Mouse (Mus musculus) gastrocnemius, postnatal 14 days (tissue): ENCODE measurements around the gene Slc17a4. TPM values are rescaled to one million over a fixed set of nuclear protein-coding genes. Genes with fewer than 3 reads are reported as not detected.
A peak's percentile ranks its signal among the peaks of the same experiment; 100 is the strongest.

ENCODE experiments used
- DNase-seq: peaks from one replicate; pipeline ENCODE4 v3.0.0; 2021; ENCODE audit warnings: mixed read lengths
- intact Hi-C: fragments of 180-260 bp; cut with DNase I; formaldehyde crosslinking; loops from one replicate; pipeline ENCODE4 v1.15.1; 2025; ENCODE audit warnings: low total_unique reads
- total RNA-seq, 2 experiments: library from RNA; stranded (reverse); gene quantifications; 2 replicates each; pipeline ENCODE4 v1.2.3; 2021

Slc17a4 gene
- total RNA-seq, 2 experiments from 2014 or later: not detected

GRCm38 (mm10) chr13:23898242-23898641, 16.6 kb downstream of the Slc17a4 start:
- intact Hi-C loops: no loop called here
- DNase-seq: no peak

GRCm38 (mm10) chr13:23893269-23893593, 21.6 kb downstream of the Slc17a4 start:
- intact Hi-C loops: no loop called here
- no peak for DNase-seq

GRCm38 (mm10) chr13:23892592-23893268, 22.1 kb downstream of the Slc17a4 start:
- no peak for DNase-seq
- intact Hi-C loops: no loop called here

GRCm38 (mm10) chr13:23889011-23889605, 25.7 kb downstream of the Slc17a4 start:
- intact Hi-C loops: no loop called here
- DNase-seq: no peak

GRCm38 (mm10) chr13:23887026-23887725, 27.6 kb downstream of the Slc17a4 start:
- DNase-seq: no peak
- intact Hi-C loops: no loop called here

GRCm38 (mm10) chr13:23885540-23885939, 29.3 kb downstream of the Slc17a4 start:
- DNase-seq: peak; percentile 23
- intact Hi-C loops: no loop called here

GRCm38 (mm10) chr13:23879636-23880035, 35.2 kb downstream of the Slc17a4 start:
- DNase-seq: no peak
- intact Hi-C loops: no loop called here

GRCm38 (mm10) chr13:23879106-23879505, 35.7 kb downstream of the Slc17a4 start:
- intact Hi-C loops: no loop called here
- no peak for DNase-seq

- DNase-seq: no peak
- intact Hi-C loops: no loop called here
Measured at GRCm38 (mm10) chr13:23873141-23873540, 41.7 kb downstream of the Slc17a4 start.

GRCm38 (mm10) chr13:23869996-23870395, 44.8 kb downstream of the Slc17a4 start:
- intact Hi-C loops: no loop called here
- DNase-seq: no peak

GRCm38 (mm10) chr13:23868790-23869533, 45.8 kb downstream of the Slc17a4 start:
- intact Hi-C loops: no loop called here
- DNase-seq: no peak

- intact Hi-C loops: no loop called here
- no peak for DNase-seq
Measured at GRCm38 (mm10) chr13:23867405-23867804, 47.4 kb downstream of the Slc17a4 start, which contains the start of gene Slc17a1. Gene Slc17a1 (plus strand): TSS chr13:23867750.

GRCm38 (mm10) chr13:23867000-23867399, 47.8 kb downstream of the Slc17a4 start:
- intact Hi-C loops: no loop called here
- DNase-seq: no peak

- no peak for DNase-seq
- intact Hi-C loops: no loop called here
Measured at GRCm38 (mm10) chr13:23866086-23866710, 48.6 kb downstream of the Slc17a4 start.

GRCm38 (mm10) chr13:23864711-23865110, 50.1 kb downstream of the Slc17a4 start:
- intact Hi-C loops: no loop called here
- DNase-seq: peak; percentile 12

- intact Hi-C loops: no loop called here
- no peak for DNase-seq
Measured at GRCm38 (mm10) chr13:23861815-23862214, 53.0 kb downstream of the Slc17a4 start.

- DNase-seq: no peak
- intact Hi-C loops: no loop called here
Measured at GRCm38 (mm10) chr13:23856401-23856800, 58.4 kb downstream of the Slc17a4 start.

GRCm38 (mm10) chr13:23849299-23849698, 65.5 kb downstream of the Slc17a4 start:
- intact Hi-C loops: no loop called here
- DNase-seq: no peak
